Mouse (Mus musculus) cerebellum, adult (tissue): Measurements from ENCODE around the gene Cracr2a.

ENCODE experiments used
- ATAC-seq: cut with Nextera tagmentation; 2 replicates; pipeline ENCODE4 v1.9.2; 2017; ENCODE audit warnings: mild to moderate bottlenecking, moderate library complexity, mixed read lengths; ENCODE audit not compliant: insufficient number of reproducible peaks, low FRiP score, low TSS enrichment

The Cracr2a gene

DNA sequence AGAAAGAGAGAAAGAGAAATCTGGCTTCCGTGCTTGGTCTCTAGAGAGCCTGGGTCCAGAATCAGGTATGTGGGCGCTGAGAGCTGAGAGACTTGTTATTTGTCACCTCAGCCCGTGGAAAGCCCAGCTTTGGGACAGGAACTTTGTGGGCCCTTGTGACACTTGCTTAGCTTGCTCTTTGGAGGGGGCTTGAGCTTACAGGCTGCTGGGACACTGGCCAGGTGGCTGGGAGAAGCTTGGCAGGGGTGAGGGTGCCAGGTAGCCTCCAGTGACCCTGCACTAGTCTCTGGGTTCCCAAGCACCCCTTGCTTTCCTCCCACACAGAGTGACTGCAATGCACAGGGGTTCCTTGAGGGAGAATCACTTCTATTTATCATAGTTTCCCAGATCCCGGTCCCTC, 2.4 kb downstream of the Cracr2a start:
- ATAC-seq = no peak

DNA sequence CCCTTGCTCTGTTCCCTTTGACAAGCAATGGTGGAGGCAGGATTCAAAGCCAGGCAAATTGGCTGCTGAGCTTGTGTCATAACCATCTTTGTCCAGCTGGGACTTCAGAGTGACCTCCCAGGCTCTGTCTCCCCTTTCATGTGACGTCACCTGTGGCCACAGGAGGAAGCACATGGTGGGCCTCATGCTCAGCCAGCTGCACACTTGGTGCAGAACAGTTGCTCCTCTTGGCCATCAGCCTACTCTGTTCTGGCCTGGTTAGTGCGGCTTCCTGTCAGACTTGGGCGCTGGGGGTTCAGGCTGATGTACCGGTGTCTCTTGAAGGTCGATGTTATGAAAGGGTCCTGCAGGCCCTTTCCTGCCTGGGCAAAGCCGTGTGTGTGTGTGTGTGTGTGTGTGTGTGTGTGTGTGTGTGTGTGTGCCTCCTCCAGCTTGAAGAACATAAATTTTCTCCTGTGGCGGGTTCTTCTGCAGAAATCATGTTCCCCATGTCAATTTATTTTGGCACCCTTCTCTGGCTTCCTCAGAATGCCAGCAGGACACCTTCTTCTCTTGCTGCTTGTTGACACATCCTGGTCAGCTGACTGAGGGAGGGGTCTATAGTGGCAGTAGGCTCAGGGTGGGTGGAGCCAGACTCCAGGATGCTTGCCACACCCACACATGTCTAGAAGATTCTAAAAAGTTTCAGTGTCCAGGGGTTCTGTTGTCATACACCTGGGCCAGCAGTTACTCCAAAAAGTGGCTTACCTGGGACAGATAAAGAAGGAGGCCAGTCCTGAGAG, 5.0 kb downstream of the Cracr2a start:
- ATAC-seq = no peak

DNA sequence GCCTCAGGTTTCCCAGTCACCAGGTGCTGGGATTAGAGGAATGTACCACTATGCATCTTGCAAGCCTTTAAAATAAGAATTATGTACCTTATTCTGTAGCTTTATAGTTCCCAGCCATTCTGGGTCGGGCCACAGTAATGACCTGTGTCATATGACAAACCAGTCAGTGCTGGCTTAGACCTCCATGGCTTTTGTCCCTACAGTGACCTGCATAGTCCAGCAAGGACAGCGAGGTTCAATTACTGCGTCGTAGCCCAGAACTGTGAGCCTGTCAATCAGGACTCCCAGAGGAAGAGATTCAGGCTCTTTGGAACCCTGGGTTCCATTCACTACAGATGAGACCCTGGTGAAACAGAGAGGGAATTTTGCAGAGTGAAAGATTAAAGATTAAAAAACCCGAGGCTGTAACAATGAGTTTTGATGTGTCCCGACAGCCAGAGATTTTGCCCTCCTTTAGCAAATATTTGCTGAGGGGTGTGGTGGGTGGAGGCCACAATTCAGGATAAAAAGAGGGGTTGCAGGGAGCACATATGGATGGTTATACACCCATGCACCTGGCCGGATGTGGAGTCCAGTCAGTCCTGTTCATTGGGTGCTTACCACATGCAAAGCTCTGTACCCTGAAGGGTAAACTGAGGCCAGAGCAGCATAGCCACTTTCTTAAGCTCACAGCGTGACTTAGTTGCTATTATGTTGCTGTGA, 10.9 kb downstream of the Cracr2a start:
- ATAC-seq = no peak

DNA sequence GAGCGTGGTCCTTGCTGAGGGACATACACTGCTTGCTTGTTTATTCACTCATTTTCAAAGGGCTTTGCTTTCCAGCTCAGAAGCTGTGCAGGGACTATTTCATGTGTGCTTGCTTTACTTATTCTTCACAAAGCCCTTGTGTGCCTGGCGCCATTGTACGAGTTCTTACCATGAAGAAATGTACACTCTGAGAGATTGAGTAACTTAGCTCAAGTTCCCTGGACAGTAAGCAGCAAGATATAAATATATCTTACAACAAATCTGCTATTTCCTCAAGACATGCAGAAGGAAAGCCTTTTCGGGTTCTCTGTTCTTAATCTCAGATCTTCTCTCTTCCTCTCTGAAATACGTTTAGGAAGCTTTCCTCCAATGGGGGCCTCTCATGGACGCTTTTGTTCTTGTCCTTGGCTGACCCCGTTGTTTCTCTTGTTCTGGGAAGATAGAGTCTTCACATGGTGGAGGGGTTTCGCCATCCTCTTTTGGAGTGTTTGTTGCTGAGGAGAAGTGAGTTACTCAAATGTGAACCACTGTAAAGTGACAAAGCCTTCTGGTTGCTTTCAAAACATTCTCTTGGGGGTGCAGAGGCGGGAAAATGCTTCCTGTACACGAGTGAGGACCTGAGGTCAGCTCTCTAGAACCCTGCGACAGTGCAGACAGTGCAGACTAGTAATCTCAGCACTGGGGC, 12.8 kb downstream of the Cracr2a start:
- no peak for ATAC-seq

DNA sequence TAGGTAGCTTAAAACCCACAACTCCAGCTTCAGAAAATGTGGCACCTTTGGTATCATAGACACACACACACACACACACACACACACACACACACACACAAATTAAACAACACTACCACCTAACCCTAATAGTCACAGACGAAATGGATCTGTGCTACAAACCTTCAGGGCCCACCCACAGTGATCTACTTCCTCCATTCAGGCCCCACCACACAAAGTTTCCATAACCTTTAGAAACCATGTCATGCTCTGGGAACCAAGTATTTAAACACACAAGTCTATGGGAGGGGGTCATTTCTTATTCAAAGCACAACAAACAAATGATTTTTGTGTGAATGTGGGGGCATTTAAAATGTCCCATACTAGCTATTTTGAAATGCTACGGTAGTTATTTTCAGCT, 14.1 kb downstream of the Cracr2a start:
- no peak for ATAC-seq

DNA sequence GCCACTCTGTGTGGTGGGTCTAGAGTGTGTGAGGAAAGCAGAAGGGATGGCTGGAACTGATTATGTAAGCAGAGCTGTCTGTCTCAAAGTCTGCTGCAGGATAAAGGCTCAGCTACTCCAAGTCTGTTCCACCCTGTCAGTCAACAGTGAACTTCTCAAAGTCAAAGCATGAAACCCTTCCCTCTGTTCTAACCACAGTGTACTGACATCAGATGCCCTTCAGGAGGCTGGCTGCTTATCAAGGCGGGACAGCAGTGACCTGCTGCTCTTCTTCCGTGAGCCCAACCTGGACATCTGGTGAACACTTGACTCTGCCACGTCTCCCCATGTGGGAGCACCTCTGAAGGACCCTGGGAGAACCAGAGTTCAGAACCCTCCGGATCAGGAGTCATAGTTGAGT, 16.6 kb downstream of the Cracr2a start:
- ATAC-seq = no peak

DNA sequence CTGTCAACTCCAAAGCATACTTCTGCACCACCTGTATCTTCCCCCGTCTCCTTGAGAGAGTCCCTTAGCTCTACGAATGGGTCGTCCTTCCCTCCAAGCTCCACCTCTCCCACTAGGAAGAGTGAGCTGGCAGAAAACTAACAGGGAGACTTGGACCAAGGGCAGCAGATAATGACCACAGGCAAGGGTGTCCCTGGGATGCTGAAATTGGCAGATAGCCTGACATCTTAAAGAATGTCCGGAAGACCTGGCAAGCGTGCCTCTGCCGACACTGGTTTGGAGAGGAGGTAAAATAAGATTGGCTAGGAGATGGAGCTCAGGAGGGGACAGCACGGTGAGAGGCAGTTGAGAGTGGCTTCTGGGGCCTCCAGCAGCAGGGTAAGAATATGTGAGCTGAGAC, 17.2 kb downstream of the Cracr2a start:
- no peak for ATAC-seq

DNA sequence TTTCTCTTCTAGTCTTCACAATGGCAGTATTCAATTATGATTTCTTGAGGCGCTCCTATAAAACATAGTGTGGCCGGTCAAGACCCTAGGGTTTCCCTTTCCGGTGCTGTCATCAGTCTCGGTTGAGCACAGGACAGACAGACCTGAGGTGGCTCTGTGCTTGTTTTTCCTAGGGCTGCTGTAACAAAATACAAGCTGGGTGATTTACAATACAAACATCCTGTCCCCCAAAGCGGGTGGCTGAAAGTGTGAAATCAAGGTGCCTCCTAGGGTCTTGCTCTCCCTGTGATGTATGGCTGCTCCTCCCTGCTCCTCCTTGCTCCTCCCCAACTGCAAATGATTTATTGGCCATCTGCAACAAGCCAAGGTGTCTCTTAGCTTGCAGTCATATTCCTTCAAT, 17.7 kb downstream of the Cracr2a start:
- ATAC-seq = no peak

DNA sequence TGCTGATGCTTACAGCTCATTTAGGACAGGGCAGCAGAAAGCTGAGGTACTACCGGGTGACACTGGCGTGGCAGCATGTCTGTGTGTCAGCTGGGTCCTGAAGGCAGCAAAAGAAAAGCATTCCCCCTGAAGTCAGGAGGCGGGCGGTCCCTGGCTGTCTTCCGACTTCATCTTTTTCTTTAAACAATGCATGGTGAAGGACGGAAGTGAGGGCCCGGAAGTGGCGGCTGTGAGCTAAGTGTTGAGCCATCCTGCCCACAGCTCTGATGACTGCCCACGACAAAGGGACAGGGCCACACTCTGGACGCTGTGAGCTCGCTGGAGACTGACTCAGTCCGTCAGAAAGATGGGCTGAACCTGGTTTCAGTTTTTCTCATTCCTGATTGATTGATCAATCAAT, 20.8 kb downstream of the Cracr2a start:
- ATAC-seq = no peak

DNA sequence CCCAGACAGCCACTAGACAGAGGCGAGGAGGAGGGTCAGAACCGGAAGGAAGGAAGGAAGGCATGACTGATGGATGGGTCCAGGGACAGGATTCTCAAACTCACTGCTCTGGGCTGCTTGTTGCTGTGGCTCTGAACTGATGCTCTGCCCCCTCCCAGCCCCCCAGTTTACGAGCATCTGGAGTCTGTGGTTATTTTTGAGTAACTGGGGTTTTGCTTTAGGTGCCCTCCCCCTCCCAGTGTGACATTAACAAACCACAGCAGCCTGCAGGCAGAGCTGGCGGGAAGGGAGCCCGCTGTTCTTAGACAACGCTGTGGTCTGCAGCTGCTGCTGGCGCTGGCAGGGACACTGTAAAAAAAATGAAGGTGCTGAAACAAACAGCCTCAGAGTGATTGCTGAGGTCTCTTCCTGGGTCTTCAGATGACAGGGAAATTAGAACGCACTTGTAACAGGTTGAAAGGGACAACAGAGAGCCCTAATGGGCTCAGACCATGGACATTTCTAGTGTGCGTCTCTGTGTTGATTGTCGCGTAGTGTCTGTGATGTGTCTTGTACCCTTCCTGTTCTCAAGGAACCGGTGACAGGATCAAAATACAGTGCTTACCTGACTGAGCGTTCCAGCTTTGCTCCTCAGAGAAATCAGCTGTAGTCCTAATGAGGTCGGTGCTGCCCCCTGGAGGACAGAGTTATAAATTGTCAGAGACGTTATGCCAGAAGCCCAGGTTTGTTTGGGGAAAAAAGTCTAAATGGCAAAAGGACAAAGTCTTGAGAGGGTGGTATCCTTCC, 21.4 kb downstream of the Cracr2a start:
- peak; percentile 74 for ATAC-seq

DNA sequence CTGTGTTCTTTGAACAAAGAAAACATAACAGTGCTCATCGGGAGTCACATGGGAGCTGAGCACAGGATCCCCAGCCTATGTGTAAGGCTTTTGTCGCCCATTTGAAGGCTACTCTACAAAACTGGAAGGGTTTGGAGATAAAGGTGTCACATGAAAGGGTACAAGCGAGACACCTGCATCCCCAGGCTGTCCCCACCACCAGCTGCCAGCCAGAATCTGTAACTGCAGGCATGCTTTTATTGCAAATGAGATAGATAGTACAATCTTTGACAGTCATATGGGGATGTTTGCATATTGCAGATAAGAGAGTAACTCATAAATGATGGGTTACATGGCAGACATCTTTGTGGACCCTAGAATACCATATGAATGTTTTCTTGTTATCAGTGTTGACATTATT, 30.3 kb downstream of the Cracr2a start:
- no peak for ATAC-seq

DNA sequence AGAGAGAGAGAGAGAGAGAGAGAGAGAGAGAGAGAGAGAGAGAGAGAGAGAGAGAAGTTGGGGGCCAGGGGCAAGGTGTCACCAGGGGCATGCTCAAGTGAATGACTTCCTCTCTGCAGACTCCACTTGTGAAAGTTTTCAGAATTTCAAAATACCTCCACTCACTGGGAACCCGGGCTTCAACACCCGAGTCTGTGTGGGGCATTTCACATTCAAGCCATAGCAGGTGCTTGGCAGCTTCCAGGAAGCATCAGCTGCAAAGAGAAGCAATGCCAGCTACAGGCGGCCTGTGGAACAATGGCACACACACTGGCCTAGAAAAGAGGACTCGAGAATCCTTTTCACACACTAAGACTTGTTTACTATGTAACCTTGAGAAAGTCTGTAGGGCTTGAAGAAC, 32.3 kb downstream of the Cracr2a start:
- no peak for ATAC-seq

DNA sequence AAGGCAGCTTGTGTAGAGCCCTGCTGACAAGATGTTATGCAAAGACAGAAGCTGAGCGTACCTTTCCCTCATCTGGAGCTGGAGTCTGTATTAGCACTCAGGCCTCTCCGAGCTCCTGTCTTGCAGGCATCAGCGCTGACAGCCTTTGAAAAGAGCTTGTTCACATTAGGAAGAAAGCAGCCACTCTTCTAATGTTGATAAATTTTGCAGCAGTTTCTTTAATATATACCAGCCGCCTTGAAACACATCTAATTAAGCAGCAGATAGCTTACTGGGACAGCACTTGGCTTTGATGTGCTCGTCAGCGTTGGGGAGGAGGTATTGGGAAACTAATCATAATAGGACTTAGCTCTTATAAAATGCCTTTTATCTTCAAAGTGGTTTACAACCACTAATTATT, 38.1 kb downstream of the Cracr2a start:
- no peak for ATAC-seq

DNA sequence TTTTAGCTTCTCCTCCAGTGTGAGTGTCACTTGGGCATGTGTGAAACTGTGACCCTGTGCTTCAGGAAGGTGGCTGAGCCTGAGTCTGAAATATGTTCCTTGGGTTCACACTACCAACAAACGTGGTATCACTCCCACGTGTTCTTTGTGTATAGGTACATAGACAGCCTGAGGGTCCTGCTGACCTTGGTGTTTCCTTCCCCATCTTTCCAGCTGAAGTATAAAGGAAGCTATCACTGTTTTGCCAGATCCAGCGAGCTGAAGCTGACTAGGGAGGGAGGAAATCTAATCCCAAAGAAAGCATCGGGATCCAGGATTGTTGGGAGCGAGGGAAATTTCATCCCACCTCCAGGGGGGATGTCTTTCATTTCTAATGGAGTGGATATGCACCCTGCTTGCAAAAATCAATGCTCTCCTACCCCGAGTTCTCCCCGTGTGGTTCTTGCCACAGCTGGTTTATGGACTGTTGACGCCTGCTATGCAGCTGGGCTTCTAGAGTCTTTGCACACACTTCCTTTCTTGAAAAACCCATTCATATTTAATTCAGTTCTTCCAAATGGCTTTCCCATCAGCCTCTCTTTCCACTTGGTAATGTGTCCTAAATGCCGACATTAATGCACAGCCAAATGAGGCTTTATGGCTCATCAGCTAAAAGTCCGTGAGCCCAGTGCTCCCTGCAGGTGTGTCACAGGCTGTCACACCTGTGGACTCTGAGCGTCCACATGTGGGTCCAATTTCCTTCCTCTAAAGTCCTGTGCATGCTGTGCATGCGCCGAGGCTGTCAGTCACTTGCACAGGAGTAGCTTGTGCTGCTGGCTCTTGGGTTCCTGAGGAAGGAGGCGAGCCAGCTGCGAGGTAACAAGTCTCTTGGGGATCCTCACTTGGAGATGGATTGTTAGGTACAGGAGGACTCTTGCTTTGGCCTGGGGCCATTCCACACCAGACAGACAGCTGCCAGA, 44.2 kb downstream of the Cracr2a start:
- no peak for ATAC-seq

DNA sequence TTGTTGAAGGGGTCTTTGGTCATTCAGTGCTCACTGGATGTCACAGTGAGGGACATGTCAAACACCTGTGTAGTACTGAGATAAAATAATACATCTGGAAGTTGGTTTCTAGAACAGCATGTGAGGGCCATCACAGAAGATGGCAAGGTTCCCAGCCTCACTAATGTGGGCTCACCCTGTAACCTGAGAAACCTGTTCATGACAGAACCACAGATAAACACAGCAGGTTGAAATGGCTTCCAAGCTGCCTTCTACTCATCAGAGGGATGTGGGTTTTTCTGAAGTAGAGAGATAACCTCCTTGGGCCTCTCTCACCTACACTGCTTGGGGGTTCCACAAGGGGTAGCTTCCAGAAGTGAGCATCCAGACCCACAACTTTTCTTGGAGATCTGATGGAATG, 48.5 kb downstream of the Cracr2a start:
- no peak for ATAC-seq

DNA sequence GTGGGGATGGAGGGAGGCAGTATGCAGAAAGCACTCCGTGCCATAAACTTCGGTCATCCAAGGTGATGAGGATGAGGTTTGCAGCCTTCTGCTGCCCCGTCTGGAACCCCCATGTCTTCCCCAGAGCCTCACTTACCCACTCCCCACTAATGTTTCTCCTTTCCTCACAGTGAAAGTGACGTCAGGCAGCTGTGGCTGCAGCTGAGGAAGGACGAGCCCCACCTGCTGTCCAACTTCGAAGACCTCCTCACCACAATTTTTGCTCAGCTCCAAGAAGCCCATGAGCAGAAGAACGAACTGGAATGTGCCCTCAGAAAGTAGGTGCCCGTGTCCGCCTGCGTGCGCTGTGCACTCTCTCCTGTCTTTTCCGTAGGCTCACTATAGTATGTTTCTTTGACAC, 50.1 kb downstream of the Cracr2a start:
- no peak for ATAC-seq

DNA sequence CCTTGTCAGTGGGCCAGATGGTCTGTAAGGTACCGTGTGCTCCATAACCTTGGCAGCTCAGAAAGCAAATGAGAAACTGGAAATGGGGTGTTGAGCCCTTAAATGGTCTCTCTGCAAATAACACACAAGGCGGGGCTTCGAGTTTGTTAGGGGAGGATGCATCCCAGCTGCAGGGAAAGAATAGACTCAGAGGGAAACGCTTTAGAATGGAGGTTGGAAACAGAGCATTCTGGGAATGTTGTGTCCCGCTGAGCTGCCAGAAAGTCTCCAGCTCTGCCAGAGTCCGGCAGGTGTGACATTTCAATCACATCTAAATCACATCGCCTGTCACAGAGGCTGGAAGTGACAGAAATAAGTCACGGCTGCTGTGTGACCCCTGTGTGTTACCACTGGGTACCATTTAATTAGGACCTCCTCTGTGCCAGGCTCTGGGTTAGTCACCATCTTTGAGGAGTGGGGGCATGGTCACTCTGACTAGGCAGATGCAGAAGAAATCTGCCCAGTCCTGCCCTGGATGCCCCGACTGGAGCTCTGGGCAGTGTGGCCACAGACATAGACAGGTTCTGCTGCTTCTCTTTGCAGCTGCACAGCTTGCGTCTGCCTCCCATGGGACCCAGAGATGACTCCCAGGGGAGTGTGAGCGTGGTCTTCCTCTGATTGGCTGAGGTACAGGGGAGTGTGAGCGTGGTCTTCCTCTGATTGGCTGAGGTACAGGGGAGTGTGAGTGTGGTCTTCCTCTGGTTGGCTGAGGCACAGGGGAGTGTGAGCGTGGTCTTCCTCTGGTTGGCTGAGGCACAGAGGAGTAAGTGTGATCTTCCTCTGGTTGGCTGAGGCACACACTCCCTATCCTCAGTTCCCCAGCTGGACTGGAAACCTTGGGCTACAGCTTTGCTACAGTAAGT, 53.2 kb downstream of the Cracr2a start:
- no peak for ATAC-seq

DNA sequence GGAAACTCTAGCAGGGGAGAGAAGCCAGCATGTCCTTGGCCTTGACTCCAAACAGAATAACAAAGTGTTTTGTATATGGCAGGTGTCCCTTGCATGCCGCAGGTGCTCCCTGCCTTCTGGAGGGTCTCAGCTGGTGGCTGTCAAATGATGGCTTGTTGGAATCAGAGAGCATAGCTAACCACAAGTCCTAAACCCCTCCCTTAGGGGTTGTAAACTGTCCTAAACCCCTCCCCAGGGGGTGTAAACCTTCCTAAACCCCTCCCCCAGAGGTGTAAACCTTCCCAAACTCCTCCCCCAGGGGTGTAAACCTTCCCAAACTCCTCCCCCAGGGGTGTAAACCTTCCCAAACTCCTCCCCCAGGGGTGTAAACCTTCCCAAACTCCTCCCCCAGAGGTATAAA, 55.5 kb downstream of the Cracr2a start:
- no peak for ATAC-seq
